Mouse (Mus musculus): ENCODE data around the gene Olfr15.

Gene Olfr15

DNA sequence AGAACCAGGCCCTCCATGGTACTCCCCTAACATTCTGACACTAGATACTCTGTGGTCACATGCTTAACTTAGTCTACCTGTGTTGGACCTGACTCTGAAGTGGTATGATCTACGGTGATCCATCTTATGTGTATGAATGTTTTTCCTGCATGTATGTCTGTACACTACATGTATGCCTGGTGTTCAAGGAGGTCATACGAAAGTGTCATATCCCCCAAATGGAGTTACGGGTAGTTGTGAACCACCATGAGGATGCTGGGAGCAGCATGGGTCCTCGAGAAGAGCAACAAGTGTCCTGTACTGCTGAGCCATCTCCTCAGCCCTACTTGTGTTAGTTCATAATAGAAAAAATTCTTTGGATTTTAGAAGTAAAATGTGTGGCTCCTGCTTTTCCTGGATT lies 45.7 kb downstream of the Olfr15 start:
- DNase-seq, result no peak

DNA sequence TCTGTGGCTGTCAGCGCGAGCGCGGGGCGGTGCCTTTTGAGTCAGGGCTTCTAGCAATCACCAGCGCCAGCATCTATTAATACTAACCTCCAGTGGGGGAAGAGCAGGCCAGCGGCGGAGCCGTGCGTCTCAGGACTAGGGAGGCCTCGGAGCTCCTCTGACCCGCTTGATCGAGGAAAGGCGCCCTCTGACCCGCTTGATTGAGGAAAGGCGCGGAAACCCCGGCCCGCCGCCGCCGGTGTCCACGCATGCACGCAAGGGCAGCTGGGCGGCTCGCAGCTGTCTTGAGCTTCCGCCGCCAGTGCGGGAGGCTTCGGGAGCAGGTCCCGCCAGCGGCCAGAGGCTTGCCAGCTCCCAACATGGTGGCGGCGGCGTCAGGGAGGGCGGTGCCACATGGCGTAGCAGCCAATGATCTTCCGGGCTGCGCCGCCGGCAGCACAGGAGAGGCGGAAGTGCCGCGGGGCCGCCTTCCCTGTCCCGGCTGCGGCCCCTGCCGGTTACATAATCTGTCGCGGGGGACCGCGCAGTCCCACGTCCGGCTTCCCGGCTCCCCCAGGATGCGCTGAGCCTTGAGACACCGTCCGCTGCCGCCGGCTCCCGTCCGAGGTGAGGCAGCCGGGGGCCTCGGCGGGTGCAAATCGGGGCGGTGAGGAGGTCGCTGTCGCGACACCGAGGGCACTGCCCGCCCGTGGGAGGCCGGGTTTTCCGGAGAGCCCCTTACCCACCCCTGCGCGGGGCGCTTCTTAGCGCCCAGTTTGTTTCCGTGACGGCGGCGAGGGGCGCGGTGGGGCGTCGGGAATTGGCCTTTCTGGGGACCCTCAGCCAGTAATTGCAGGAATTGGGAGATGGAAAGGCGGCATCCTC lies 53.8 kb downstream of the Olfr15 start, which contains the start of the genes Zfp597 and Gm20695:
Gene Zfp597 (minus strand): TSS at position 361 of the 864 bp plus-strand sequence.
Gene Gm20695 (plus strand): TSS at position 448 of the 864 bp plus-strand sequence.
- DNase-seq, result peak; percentile 96 to 98

DNA sequence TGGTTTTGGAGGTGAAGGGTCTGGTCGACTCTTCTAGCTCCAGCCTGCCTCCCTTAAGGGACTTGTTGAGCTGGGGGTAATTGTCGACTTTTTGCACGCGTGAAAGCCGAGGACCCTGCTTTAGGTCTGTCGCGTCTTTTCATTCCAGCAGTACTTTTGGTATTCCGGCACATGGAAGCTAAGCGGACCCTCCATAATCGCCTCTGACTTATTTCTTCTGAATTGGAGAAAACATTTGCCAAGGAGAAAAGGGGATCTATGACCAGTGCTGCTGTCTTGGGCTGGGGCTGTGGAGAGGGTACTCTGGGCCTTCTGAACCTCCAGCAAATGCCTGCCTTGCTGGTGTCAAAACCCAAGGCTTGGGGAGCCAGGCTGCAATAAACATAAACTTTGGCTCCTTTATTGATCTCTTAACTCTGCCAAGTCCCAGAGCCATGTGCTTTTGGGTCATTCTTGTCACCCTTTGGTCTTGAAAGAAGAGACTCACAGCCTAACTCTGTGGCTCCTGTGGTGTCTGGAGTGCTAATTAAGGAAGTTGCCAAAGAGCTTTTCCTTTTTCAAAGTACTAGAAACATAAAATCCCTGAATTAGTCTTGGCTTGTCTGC lies 54.5 kb downstream of the Olfr15 start:
- no peak for DNase-seq

DNA sequence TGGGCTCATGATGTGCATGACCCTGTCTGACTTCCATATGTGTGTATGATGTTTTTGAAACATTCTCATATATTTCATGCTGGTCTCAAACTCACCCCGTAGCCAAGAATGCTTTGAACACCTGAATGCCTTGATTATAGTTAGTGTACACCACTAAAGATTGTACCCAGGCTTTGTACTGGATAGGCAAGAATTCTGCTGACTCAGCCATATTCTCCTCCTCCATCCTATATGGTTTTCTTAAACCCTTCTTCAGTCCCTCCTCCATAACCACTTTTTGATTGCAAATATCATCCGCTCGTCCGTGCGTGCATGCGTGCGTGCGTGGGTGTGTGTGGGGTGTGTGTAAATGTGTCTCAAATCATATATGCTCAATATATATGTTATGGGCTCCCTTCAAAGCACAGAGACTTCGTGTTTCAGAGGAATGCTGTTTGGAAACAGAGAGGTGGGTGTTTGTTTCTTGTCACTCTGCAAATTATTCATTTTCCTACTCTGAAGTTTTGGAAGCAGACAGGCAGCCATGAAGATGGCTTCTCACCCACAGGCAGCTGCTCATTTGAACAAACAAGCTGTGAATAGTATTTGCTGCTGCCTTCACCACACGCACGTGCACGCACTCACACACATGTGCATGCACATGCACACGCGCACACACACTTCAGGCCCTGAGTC lies 61.1 kb downstream of the Olfr15 start:
- no peak for DNase-seq

DNA sequence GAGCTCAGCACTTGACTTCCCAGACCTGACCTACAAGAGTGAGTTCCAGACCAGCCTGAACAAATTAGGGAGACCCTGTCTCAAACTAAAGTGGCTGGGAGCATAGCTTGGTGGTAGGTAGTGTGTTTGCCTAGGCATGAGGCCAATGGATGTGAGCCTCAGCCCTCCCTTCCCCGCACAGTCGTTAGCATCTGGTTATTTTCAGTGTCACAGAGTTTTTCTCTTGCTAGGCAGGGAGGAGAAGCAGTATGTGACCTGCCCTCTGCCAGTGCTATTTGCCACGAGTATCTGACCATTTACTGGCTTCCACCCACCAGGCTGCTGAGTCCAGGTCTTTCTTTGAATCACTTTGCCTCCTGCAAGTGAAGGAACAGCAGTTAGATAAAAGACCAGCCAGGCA lies 63.1 kb downstream of the Olfr15 start:
- no peak for DNase-seq
